Mouse (Mus musculus) hindbrain, embryonic 16.5 days (tissue): ENCODE measurements around the gene Rps28. TPM values are rescaled to one million over a fixed set of nuclear protein-coding genes. Genes with fewer than 3 reads are reported as not detected.
A peak's percentile ranks its signal among the peaks of the same experiment; 100 is the strongest.

ENCODE experiments used
- ATAC-seq: fragments of 200-750 bp; cut with Nextera tagmentation; 2 replicates; pipeline ENCODE4 v1.8.0; 2017; ENCODE audit warnings: moderate TSS enrichment, moderate library complexity
- H3K27ac ChIP-seq: fragments of 300-500 bp; sonication (generic); 2 replicates; pipeline ENCODE4 v1.5.1; 2014; ENCODE audit warnings: low read depth, mild to moderate bottlenecking, control low read depth, low read length, moderate library complexity
- H3K27me3 ChIP-seq: fragments of 300-500 bp; sonication (generic); replicated peaks from 2 replicates; pipeline ENCODE4 v1.6.1; 2014; ENCODE audit warnings: low read length; ENCODE audit not compliant: control insufficient read depth, insufficient read depth
- H3K36me3 ChIP-seq: fragments of 300-500 bp; sonication (generic); 2 replicates; pipeline ENCODE4 v1.6.1; 2014; ENCODE audit warnings: mild to moderate bottlenecking, low read length, moderate library complexity, mixed read lengths; ENCODE audit not compliant: control insufficient read depth, insufficient read depth
- H3K4me1 ChIP-seq: fragments of 300-500 bp; sonication (generic); 2 replicates; pipeline ENCODE4 v1.6.1; 2014; ENCODE audit warnings: low read depth, low read length; ENCODE audit not compliant: control insufficient read depth, insufficient read depth
- H3K4me2 ChIP-seq: fragments of 300-500 bp; sonication (generic); 2 replicates; pipeline ENCODE4 v1.6.1; 2014; ENCODE audit warnings: mild to moderate bottlenecking, low read length, control low read depth, moderate library complexity
- H3K4me3 ChIP-seq: fragments of 300-500 bp; sonication (generic); 2 replicates; pipeline ENCODE4 v1.5.1; 2014; ENCODE audit warnings: mild to moderate bottlenecking, low read length, control low read depth, moderate library complexity
- H3K9ac ChIP-seq: fragments of 300-500 bp; sonication (generic); 2 replicates; pipeline ENCODE4 v1.6.1; 2014; ENCODE audit warnings: low read depth, mild to moderate bottlenecking, control low read depth, low read length, moderate library complexity
- H3K9me3 ChIP-seq: fragments of 300-500 bp; sonication (generic); 2 replicates; pipeline ENCODE4 v1.6.1; 2014; ENCODE audit warnings: mild to moderate bottlenecking, low read length, moderate library complexity; ENCODE audit not compliant: control insufficient read depth
- WGBS: fragments of 180-500 bp; shearing (Covaris S2); extraction: QIAGEN DNeasy Blood & Tissue Kit; methylation state at CpG from one replicate; pipeline ENCODE4 v1.1.7; 2014; 5-methylcytosine and 5-hydroxymethylcytosine counted together
- polyA plus RNA-seq: library from polyadenylated mRNA; unstranded; fragments of >200 nt; fragmentation: Nextera tagmentation; extraction: Ambion mirVana; gene quantifications from 2 replicates; pipeline ENCODE4 v1.2.1, GENCODE M21; 2015

Gene Rps28
- polyA plus RNA-seq, 1 experiment from 2014 or later: 392 TPM

DNA sequence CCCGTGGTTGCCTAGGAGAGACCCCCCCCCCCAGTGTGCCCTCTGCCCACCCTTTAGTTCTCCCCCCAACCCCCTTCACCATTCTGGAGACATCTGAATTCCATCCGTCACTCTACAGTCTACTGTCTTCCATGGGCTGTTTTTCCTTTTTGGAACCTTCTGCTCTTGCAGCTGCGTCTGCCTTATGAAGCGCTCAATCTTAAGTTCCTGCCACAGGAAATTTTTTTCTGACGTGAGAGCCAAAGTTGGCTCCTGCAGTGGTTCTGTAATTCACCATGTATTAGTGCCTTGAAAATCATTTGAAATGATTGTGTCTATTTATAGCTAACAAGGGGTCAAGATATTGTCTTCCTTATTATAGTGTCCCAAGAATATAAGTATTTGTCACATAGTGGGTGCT is 7.8 kb downstream of the Rps28 start:
- H3K36me3 ChIP-seq: peaks cover 5% of the 10 kb centered on the region
- 58% methylated on average over 5 of the region's 5 CpGs for WGBS
- peak overlapping the region; percentile 93; the same call in 1 of the 2 replicates for H3K27ac ChIP-seq
- H3K9ac ChIP-seq: peak overlapping the region; percentile 80
- peak overlapping the region; percentile 93 for H3K4me2 ChIP-seq
- no peak for ATAC-seq
- peaks cover 11% of the 10 kb centered on the region for H3K4me1 ChIP-seq
- no peaks in the 10 kb centered on the region for H3K9me3 ChIP-seq
- peak overlapping the region; percentile 63 for H3K4me3 ChIP-seq
- no peaks in the 10 kb centered on the region for H3K27me3 ChIP-seq

GRCm38 (mm10) chr17:33815399-33815798 is 9.0 kb downstream of the Rps28 start:
- H3K9me3 ChIP-seq: no peaks in the 10 kb centered on the region
- H3K4me3 ChIP-seq: no peak overlapping the region
- no peaks in the 10 kb centered on the region for H3K27me3 ChIP-seq
- no peak overlapping the region for H3K27ac ChIP-seq
- H3K4me1 ChIP-seq: peaks cover 18% of the 10 kb centered on the region
- H3K9ac ChIP-seq: no peak overlapping the region
- 94% methylated on average over 5 of the region's 6 CpGs for WGBS
- no peaks in the 10 kb centered on the region for H3K36me3 ChIP-seq
- no peak overlapping the region for H3K4me2 ChIP-seq
- no peak for ATAC-seq

GRCm38 (mm10) chr17:33812990-33813389 is 11.4 kb downstream of the Rps28 start:
- Histone ChIP-seq H3K4me1 (peaks cover 10% of the 10 kb centered on the region), H3K4me2 (no peak overlapping the region), H3K27me3 (no peaks in the 10 kb centered on the region), H3K9ac (no peak overlapping the region), H3K27ac (no peak overlapping the region), H3K4me3 (no peak overlapping the region), H3K9me3 (no peaks in the 10 kb centered on the region), H3K36me3 (no peaks in the 10 kb centered on the region)
- WGBS: 70% methylated on average over 4 of the region's 4 CpGs
- ATAC-seq: no peak

DNA sequence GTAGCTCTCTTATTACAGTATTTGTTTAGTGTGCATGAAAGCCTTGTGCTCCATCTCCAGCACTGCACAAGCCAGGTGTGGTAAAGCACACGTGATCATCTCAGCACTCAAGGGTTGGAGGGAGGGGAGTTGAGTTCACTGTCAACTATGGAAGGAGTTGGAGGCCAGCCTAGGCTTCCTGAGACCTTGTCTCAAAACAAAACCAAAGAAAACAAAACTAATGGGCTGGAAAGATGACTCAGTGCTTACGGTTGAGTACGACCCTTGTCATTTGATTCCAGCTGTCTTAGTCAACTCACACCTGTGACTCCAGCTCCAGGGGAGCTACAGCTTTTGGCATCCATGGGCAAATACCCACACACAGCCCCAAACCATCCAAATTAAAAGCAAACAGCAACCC is 11.9 kb downstream of the Rps28 start:
- H3K4me3 ChIP-seq: no peak overlapping the region
- H3K36me3 ChIP-seq: no peaks in the 10 kb centered on the region
- H3K9me3 ChIP-seq: no peaks in the 10 kb centered on the region
- no peak overlapping the region for H3K9ac ChIP-seq
- H3K27me3 ChIP-seq: no peaks in the 10 kb centered on the region; the same call in 1 of the 2 replicates
- 50% methylated on average over 3 of the region's 3 CpGs for WGBS
- ATAC-seq: no peak
- peaks cover 7% of the 10 kb centered on the region; the same call in 1 of the 2 replicates for H3K4me1 ChIP-seq
- H3K4me2 ChIP-seq: no peak overlapping the region
- no peak overlapping the region for H3K27ac ChIP-seq

- H3K27ac ChIP-seq: no peak overlapping the region
- H3K4me2 ChIP-seq: peak overlapping the region; percentile 91
- peak; percentile 2; the same call in 1 of the 2 replicates for ATAC-seq
- H3K9me3 ChIP-seq: no peaks in the 10 kb centered on the region
- no peaks in the 10 kb centered on the region; the same call in 1 of the 2 replicates for H3K27me3 ChIP-seq
- WGBS: 32% methylated on average over 7 of the region's 7 CpGs
- peak overlapping the region; percentile 68; the same call in 1 of the 2 replicates for H3K9ac ChIP-seq
- H3K4me1 ChIP-seq: peaks cover 7% of the 10 kb centered on the region; the same call in 1 of the 2 replicates
- H3K4me3 ChIP-seq: peak overlapping the region; percentile 52
- no peaks in the 10 kb centered on the region for H3K36me3 ChIP-seq
Observed at GRCm38 (mm10) chr17:33811142-33811516, 13.2 kb downstream of the Rps28 start.

DNA sequence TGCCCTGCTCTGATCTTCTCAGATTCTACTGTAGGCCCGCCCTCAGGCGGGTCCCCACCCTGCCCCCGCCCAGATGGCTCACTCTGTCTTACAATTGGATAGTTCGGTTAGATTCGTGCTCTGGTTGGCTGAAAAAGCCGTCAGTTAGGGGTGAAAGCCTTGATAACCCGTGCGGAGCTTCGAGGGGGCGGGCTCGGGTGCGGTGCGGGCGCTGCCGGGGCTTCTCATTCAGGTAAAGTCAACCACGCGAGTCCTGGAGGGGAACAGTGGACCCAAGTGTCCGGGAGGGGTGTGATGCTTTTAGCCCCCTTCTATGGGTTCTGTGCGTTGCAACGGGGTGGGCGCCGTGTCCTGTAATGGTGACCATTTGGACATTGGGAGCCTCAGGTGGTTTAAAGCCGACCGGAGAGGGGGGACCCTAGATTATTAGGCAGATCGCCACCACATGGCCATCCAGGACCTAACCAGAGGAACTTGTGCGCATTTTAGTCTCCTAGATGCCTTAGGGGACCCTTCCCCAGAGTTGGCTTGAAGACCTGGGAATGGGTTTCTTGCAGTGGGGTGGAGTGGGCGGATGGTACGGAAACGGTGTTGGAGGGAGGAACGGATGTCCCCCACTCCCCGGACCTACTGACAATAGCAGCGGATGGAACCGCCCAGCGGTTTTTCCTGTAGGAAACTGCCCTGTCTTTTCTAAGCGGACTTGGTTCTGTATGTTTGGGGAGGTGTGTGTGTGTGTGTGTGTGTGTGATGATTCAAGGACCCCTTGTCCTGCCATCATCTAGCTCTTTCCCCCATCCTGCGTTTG is 13.8 kb downstream of the Rps28 start, which contains the start of gene Kank3:
Gene Kank3, plus strand, starts transcription at position 186 of the 808 bp plus-strand sequence.
- Histone ChIP-seq H3K9me3 (no peaks in the 10 kb centered on the region), H3K36me3 (no peaks in the 10 kb centered on the region), H3K27ac (no peak within 1 kb of the TSS), H3K27me3 (no peaks in the 10 kb centered on the region; the same call in 1 of the 2 replicates), H3K4me2 (peak within 1 kb of the TSS; percentile 91), H3K4me3 (peak within 1 kb of the TSS; percentile 52), H3K4me1 (peaks cover 7% of the 10 kb centered on the region; the same call in 1 of the 2 replicates), H3K9ac (peak within 1 kb of the TSS; percentile 68)
- WGBS: 2% methylated on average over 35 of the region's 36 CpGs
- peak; percentile 99 for ATAC-seq

- WGBS: 46% methylated on average over 10 of the region's 10 CpGs
- H3K27ac ChIP-seq: no peak overlapping the region
- peaks cover 7% of the 10 kb centered on the region; the same call in 1 of the 2 replicates for H3K4me1 ChIP-seq
- H3K36me3 ChIP-seq: no peaks in the 10 kb centered on the region
- no peak overlapping the region for H3K4me2 ChIP-seq
- ATAC-seq: no peak
- no peak overlapping the region for H3K4me3 ChIP-seq
- H3K9ac ChIP-seq: no peak overlapping the region
- H3K27me3 ChIP-seq: no peaks in the 10 kb centered on the region; the same call in 1 of the 2 replicates
- H3K9me3 ChIP-seq: no peaks in the 10 kb centered on the region
Observed at GRCm38 (mm10) chr17:33808192-33808591, 16.2 kb downstream of the Rps28 start.

- no peaks in the 10 kb centered on the region for H3K36me3 ChIP-seq
- no peaks in the 10 kb centered on the region for H3K9me3 ChIP-seq
- H3K9ac ChIP-seq: no peak overlapping the region
- no peak overlapping the region for H3K27ac ChIP-seq
- H3K4me1 ChIP-seq: peaks cover 7% of the 10 kb centered on the region; the same call in 1 of the 2 replicates
- H3K4me2 ChIP-seq: no peak overlapping the region
- no peak for ATAC-seq
- WGBS: 68% methylated on average over 8 of the region's 9 CpGs
- no peaks in the 10 kb centered on the region; the same call in 1 of the 2 replicates for H3K27me3 ChIP-seq
- no peak overlapping the region for H3K4me3 ChIP-seq
Observed at GRCm38 (mm10) chr17:33807181-33807888, 17.0 kb downstream of the Rps28 start.

GRCm38 (mm10) chr17:33804745-33805144 is 19.6 kb downstream of the Rps28 start:
- ATAC-seq: no peak
- Histone ChIP-seq H3K4me3 (no peak overlapping the region), H3K27me3 (no peaks in the 10 kb centered on the region; the same call in 1 of the 2 replicates), H3K9me3 (no peaks in the 10 kb centered on the region), H3K4me1 (no peaks in the 10 kb centered on the region), H3K27ac (no peak overlapping the region), H3K36me3 (no peaks in the 10 kb centered on the region), H3K4me2 (no peak overlapping the region), H3K9ac (no peak overlapping the region)
- WGBS: 76% methylated on average over 1 of the region's 1 CpGs
